Mouse (Mus musculus): Measurements from ENCODE around the gene Gdpgp1.

The Gdpgp1 gene

DNA sequence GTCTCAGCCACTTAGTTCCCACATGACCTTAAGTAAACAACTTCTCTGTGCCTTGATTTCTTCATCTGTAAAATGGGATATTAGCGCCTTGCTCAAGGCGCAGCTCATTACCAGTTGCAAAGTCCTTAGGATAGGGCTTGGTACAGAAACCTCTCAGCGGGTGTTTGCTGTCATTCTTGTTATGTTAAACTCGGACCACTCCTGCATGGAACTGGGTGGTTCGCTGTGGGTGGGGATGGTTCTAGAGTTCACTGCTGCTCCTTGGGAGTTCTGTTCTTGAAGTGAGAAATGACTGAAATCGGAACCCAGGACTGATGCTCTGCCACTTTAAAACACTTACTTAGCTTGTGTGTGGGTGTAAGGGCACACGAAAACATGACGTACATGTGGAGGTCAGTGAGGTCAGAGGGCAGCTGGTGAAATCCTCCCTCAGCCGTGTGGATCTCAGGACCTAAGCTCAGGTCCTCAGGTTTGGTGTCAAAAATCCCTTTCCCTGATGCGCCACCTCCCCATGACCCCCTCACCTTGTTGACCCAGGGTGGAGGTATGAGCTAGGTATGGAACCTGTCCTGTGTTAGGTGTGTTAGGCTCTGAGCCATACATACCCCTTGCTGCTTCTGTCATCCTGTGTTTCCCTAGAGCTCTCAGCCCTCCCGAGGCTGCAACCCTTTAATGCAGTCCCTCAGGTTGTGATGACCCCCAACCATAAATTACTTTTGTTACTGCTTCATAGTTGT, 32.6 kb upstream of the Gdpgp1 start:
- DNase-seq (ENCODE audit: low read depth, low spot score), result peak; percentile 90

- no peak for DNase-seq (ENCODE audit: low read depth, low spot score)
Measured at GRCm38 (mm10) chr7:80200588-80200945, 32.1 kb upstream of the Gdpgp1 start.

DNA sequence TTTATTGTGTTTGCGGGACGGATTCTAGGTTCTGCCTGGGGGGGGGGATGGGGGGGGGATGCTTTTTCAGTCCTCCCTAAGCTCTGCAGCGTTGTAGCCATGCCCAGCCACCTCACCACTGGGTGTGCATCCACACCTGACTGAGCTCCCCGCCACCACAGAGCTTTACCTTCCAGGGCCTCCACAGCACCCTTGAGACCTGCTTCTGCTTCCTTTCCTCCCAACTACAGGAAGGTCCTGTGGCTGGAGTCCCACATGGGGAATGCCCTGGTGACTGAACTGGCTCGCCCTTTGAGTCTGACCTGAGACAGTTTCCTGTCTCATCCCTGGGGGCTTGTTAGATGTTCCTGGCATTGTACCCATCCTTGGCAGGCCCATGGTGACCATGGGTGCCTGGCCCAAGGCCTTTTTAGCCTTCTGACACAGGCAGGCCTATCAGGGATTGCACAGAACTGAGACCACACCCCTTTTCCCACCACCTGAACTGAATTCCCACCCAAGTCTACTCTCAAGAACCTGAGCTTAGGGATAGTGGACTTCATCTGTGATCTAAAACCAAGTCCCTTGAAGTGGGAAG, 31.6 kb upstream of the Gdpgp1 start:
- DNase-seq (ENCODE audit: low read depth, low spot score), result no peak

- no peak for DNase-seq (ENCODE audit: low read depth, low spot score)
Measured at GRCm38 (mm10) chr7:80201888-80202540, 30.7 kb upstream of the Gdpgp1 start.

DNA sequence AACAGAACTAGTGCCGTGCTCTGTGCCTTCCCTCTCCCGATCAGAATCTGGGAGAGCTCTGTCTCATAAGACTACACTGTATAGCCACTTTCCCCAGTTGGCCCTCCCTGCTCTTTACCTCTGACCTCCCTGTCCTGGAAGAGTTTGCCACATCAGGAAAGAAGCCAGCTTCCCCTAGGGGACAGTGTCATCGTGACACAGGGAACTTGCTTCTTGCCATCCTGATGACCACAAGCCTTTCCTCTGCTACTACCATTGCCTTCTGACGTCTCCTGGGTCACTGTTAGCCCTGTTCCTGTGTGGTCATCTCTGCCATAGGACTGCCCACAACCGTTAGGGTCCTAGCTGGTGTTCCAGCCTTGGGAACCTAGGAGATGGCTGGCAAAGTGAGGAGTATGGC, 29.7 kb upstream of the Gdpgp1 start:
- DNase-seq (ENCODE audit: low read depth, low spot score), result no peak

DNA sequence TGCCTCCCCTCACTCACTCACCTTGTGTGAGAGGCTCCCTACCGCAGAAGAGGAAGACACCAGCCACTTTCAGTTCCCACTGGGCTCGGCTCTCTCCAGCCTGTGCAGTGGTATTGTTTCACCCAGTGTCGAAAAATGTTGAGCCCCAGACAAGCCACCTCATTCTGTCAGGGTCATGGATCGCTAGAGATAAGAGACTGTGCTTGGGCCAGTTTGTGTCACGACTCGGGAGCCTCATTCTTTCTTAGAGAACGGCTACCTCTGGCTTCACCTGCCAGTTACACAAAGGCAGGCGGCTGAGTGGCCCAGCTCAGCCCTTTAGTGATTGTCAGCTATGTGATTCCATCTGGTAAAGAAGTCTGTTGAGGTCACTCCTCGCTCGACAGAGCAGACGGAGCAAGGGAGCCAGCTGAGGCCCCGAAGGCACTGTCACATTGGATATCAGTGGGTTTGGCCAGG, 29.0 kb upstream of the Gdpgp1 start:
- DNase-seq (ENCODE audit: low read depth, low spot score), result no peak

GRCm38 (mm10) chr7:80204362-80204761, 28.3 kb upstream of the Gdpgp1 start:
- no peak for DNase-seq (ENCODE audit: low read depth, low spot score)

GRCm38 (mm10) chr7:80204961-80205360, 27.7 kb upstream of the Gdpgp1 start:
- DNase-seq (ENCODE audit: low read depth, low spot score), result no peak

DNA sequence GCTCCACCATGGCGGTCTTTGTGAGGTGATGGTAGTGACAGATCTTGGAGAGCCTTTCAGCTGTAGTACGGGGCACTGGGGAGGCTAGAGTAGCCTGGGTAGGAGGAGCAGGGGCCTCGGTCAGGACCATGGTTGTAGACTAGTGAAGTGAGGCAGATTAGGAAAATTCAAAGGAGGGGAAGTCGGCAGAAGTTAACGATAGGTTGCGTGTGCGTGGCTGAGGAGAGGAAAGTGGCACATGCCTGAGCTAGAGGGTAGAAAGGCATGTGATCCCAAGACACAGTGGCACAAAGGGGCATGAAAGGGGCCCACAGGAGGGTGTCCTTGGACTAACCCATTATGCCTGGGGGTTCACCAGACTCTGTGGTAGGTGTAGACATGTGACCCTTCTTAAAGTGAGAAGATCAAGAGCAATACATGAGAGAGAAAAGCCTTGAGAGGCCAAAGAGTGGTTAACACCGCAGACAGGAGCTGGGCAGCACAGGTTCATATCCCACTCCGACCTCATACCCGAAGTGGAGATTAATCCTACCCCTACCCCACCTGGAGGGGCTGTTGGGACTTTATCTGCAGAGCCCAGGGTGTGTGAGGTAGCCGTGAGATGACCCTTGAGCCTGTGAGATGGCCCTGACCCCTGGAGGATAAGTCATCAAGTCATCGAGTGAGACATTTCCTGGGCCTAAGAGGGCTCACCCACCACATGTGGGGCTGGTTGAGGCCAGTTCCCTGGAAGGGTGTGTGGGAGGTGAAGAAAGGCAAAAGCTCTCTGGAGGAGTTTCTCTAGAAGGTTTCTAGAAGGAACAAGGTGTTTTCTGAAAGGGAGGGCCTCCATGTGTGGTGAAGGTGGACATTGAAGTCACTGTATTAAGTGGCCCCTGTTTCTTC, 26.7 kb upstream of the Gdpgp1 start:
- DNase-seq (ENCODE audit: low read depth, low spot score), result no peak

DNA sequence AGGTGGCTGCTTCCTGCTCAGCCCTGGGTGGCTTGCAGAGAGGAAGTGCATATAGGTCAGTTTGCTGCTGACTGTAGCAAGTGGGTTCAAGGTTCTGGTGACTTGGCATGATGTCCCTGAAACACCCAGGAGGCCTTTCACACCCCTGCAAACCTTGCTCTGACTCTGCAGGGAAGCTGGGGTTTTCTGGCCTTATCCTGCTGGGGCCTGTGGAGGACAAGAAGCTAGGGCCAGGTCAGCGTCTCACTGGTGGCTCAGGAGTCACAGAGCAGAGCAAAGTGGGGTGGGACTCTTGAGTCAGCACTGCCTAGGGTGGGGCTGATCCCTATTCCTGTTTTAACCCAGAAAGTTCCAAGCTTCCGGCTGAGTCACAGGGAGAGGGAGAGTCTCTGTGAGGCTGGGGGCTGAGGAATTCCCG, 25.3 kb upstream of the Gdpgp1 start:
- DNase-seq (ENCODE audit: low read depth, low spot score), result peak; percentile 91

DNA sequence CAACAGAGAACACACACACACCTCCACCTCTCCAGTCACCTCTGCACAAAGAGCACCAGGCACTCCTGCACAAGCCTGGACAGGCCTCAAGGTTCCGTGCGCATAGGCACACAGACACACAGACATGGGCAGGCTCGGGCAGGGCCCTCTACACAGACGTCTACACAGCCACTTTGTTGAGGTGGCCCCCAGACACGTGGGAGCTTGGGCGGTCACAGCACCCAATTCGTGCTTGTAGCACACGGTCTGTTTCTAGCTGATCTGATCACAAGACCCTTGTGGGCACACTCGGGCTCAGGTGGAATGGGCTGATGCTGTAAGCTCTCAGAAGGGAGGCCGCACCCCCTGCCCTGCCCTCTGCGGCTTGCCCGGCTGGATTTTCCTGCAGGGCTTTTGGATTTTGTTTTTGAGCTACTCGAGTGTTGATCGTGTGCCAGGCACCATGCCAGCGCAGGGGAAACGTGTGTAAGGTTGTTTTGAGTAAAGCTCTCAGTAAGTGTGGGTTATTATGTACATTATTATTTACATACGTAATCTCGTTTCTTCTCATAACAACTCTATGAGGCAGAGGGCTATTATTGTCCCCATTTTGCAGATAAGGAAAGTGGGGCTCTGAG, 24.5 kb upstream of the Gdpgp1 start:
- peak; percentile 46 for DNase-seq (ENCODE audit: low read depth, low spot score)

DNA sequence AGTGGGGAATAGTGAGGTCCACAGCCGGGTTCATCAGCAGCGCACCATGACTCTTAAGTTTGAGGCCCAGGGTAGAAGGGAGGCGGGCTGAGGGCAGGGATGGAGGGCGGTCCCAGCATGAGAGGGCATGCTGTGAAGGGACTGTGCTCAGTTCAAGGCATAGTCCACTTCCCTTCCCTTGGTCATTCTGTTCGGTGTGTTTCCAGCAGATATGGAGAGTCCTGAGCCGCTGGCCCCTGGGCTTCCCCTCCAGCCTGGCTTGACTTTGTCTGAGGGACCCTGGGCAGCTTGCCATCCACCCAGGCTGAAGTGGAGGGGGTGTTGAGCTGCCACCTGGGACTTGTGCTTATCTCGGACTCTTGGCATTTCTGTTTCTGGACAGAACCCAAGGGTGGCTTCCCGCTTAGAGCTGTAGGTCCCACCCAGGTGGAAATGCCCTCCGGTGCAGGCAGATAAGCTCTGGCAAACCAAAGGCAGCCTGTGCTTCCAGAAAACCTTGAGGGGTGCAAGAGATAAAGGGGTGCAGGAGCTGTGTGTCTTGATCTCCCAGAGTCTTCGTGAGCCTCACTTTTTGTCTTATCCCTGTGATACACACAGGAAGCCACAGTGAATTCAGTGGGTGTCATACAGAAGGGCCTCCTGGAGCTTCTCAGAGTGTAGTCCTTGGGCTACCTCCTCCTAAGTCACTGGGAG, 23.8 kb upstream of the Gdpgp1 start:
- DNase-seq (ENCODE audit: low read depth, low spot score), result no peak

DNA sequence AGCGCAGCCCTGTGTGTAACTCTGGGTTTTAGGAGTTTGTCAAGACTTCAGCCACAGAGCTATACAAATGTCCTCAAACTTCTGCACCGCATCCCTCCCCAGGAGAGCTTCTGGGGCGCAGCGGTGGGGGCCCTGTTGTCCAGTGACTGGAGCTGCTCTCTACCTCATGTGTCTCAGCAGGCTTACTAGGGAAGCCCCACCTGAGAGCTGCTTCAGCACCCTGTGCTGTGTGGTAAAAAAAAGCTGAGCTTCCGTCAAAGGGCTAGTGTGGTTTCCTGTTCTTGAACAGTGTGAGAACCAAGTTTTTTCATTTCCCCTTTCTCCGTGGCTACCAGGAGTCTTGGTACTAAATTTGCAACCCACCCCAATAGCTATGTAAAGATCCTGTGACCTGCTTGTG, 23.0 kb upstream of the Gdpgp1 start:
- DNase-seq (ENCODE audit: low read depth, low spot score), result no peak

- DNase-seq (ENCODE audit: low read depth, low spot score), result no peak
Measured at GRCm38 (mm10) chr7:80210982-80211381, 21.7 kb upstream of the Gdpgp1 start.

DNA sequence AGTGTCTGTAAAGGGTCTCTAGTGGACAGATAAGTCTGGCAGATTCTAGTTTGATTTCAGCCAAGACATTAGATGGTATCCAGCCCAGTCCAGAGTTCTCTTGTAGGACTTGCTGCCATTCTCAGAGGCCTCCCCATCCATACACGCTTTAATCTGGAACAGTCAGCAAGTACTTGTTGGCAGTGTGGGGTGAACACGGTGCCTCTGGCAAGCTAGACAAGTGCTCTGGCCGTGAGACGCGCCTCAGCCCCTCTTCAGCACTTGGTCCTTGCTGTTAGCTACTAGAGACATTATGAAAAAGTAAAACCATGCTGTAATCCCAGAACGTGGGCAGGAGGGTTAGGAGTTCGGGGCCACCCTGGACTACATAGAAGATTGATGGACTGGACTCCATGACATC, 19.1 kb upstream of the Gdpgp1 start:
- no peak for DNase-seq (ENCODE audit: low read depth, low spot score)

- no peak for DNase-seq (ENCODE audit: low read depth, low spot score)
Measured at GRCm38 (mm10) chr7:80214459-80214858, 18.2 kb upstream of the Gdpgp1 start.

DNA sequence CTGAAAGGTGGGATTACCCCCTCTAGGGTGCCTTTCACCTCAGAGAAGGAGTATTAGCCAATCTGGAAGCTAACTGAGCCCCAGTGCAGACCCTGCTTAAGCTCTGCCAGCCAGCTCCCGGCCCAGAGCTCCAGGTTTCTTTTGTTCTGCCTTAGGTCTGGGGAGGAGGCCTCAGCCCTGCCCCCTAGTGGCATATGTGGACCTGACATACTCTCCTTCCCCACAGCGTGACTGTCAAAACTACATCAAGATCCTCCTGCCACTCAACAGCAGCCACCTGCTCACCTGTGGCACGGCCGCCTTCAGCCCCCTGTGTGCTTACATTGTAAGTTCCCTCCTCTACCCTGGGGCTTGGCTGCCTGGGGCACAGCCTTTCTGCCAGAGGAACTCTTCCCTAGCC, 17.3 kb upstream of the Gdpgp1 start:
- peak; percentile 90 for DNase-seq (ENCODE audit: low read depth, low spot score)

DNA sequence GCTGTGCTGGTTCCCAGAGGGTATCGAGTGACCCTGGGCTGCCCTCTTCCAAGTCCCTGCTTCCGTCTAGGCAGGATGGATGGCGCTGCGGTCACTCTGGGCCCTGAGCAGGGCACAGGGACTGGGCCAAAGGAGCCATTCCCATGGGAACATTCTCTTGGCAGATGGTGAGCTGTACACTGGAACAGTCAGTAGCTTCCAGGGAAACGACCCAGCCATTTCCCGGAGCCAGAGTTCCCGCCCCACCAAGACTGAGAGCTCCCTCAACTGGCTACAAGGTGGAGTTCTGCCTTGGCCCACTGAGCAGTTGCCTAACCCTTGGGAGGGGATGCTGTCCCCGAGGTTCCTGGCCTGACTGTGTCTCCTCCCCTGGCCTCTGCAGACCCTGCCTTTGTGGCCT, 16.1 kb upstream of the Gdpgp1 start:
- peak; percentile 54 for DNase-seq (ENCODE audit: low read depth, low spot score)

GRCm38 (mm10) chr7:80218666-80219065, 14.0 kb upstream of the Gdpgp1 start:
- no peak for DNase-seq (ENCODE audit: low read depth, low spot score)

DNA sequence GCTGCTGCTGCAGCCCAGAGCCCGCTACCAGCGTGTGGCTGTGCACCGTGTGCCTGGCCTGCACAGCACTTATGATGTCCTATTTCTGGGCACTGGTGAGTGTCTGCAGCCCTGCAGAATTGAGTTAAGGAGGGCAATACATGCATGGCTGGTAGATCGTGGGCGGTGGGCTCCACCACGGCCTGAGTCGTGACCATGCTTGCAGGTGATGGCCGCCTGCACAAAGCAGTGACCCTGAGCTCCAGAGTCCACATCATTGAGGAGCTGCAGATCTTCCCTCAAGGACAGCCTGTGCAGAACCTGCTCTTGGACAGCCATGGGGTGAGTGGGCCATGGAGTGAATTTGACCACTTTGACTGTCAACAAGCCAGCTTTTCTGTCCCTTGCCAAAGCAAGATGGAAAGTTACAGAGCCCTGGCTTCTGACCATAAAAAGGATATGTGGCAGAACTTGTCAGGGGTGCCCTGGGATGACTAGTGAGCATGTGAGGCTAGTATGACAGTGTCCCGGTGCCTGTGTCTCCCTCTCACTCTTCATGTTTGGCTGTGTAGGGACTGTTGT, 12.3 kb upstream of the Gdpgp1 start:
- DNase-seq (ENCODE audit: low read depth, low spot score), result no peak

Data from R1 (cell line).